Mouse (Mus musculus): ENCODE data around the gene Pcif1.

DNA sequence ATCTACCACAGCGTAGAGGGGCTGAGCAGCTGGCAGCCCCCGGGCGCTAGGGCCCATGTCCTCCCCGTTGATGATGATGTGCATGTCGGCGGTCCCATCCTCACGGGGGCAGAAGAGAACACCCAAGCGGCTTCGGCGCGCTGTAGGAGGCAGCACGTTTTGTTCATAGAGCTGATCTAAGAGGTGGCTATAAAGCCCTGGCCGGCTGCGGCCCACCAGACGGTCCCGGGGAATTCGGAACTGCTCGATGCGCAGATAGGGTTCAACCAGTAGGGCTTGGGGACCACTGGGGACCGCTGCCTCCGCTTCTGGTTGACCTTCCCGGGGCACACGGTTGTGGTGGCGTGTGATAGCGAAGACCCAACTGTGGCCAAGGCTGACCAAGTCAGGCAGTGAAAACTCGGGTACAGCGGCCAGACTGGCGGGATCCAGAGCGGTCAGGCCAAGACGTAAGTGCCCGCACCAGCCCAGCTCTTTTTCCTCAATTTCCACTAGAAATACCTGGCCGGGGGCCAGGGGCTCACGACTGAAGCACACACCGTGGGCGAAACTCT, 46.3 kb upstream of the Pcif1 start, which contains the start of gene Ctsa:
- TF ChIP-seq ETS1 (conservative IDR thresholded peaks at IDR 0.05; ENCODE audit: low read depth, low read length): no peak
- no peak for TF ChIP-seq EP300 (IDR thresholded peaks at IDR 0.05; ENCODE audit: low read length)
- no peak for TF ChIP-seq ZMIZ1 (IDR thresholded peaks at IDR 0.05; ENCODE audit: low read depth, low read length)
- no peak for TF ChIP-seq MAX (IDR thresholded peaks at IDR 0.05; ENCODE audit: low read length)
- TF ChIP-seq ELF1 (IDR thresholded peaks at IDR 0.05; ENCODE audit: low read depth, low read length): no peak
- TF ChIP-seq CTCF (conservative IDR thresholded peaks at IDR 0.05 in 1 of 2, IDR thresholded peaks at IDR 0.05 in 1 of 2; ENCODE audit: low read depth in 2 of 2, low read length in 2 of 2): peak in 1 of 2 experiments; percentile 73; a peak in 2 of 4 replicates
- TF ChIP-seq USF2 (conservative IDR thresholded peaks at IDR 0.05; ENCODE audit: low read depth, low read length): no peak
- no peak for TF ChIP-seq PAX5 (IDR thresholded peaks at IDR 0.05; ENCODE audit: low read length)
- no peak for TF ChIP-seq JUND (conservative IDR thresholded peaks at IDR 0.05; ENCODE audit: low read depth, low read length)

Data from CH12.LX (cell line).